Mouse (Mus musculus) right cerebral cortex, postnatal 10 days (tissue): ENCODE data around the gene Sdccag8.
A peak's percentile ranks its signal among the peaks of the same experiment; 100 is the strongest.
"Not testable (repeated sequence)": the region's sequence is repeated elsewhere in the genome, so short reads cannot be mapped to it uniquely, and the experiment has no call there.

Experiments used
- DNase-seq, 2 experiments: peaks; one replicate each; pipeline ENCODE4 v3.0.0; 2021; ENCODE audit warnings: low spot score in 2 of 2

Sdccag8 gene

GRCm38 (mm10) chr1:176827945-176828485, 13.6 kb downstream of the Sdccag8 start:
- no peak for DNase-seq

GRCm38 (mm10) chr1:176828666-176829065, 14.2 kb downstream of the Sdccag8 start:
- no peak for DNase-seq

- DNase-seq, result no peak
These were observed 17.6 kb downstream of the Sdccag8 start for GRCm38 (mm10) chr1:176832071-176832470.

- no peak for DNase-seq
These were observed 18.1 kb downstream of the Sdccag8 start for GRCm38 (mm10) chr1:176832607-176833006.

GRCm38 (mm10) chr1:176833257-176833656, 18.8 kb downstream of the Sdccag8 start:
- no peak for DNase-seq

GRCm38 (mm10) chr1:176833948-176834347, 19.5 kb downstream of the Sdccag8 start:
- no peak for DNase-seq

- DNase-seq, result no peak
These were observed 20.4 kb downstream of the Sdccag8 start for GRCm38 (mm10) chr1:176834880-176835279.

- no peak for DNase-seq
These were observed 21.2 kb downstream of the Sdccag8 start for GRCm38 (mm10) chr1:176835501-176836294.

GRCm38 (mm10) chr1:176836562-176836961, 22.1 kb downstream of the Sdccag8 start:
- not testable (repeated sequence) for DNase-seq

- no peak for DNase-seq
These were observed 30.9 kb downstream of the Sdccag8 start for GRCm38 (mm10) chr1:176845082-176845977.

GRCm38 (mm10) chr1:176847118-176847859, 32.8 kb downstream of the Sdccag8 start:
- no peak for DNase-seq

GRCm38 (mm10) chr1:176848613-176849290, 34.3 kb downstream of the Sdccag8 start:
- no peak for DNase-seq

- no peak for DNase-seq
These were observed 34.9 kb downstream of the Sdccag8 start for GRCm38 (mm10) chr1:176849377-176849776.

GRCm38 (mm10) chr1:176851401-176851800, 36.9 kb downstream of the Sdccag8 start:
- DNase-seq, result no peak

- DNase-seq, result no peak
These were observed 38.5 kb downstream of the Sdccag8 start for GRCm38 (mm10) chr1:176852813-176853590.

- peak; percentile 74 to 81 for DNase-seq
These were observed 47.7 kb downstream of the Sdccag8 start for GRCm38 (mm10) chr1:176861981-176862644.

- DNase-seq, result no peak
These were observed 56.0 kb downstream of the Sdccag8 start for GRCm38 (mm10) chr1:176870501-176870900.

- DNase-seq, result no peak
These were observed 57.5 kb downstream of the Sdccag8 start for GRCm38 (mm10) chr1:176871975-176872374.

- DNase-seq, result no peak
These were observed 59.0 kb downstream of the Sdccag8 start for GRCm38 (mm10) chr1:176873463-176873862.

GRCm38 (mm10) chr1:176874155-176874554, 59.7 kb downstream of the Sdccag8 start:
- no peak for DNase-seq
